Mouse (Mus musculus) layer of hippocampus, adult 2 months (tissue): ENCODE measurements at regions not wholly inside any gene's neighbourhood (a gene's known extent, or its start where the extent isn't known, plus 50 kb on each side); places are given as distances from the start of the nearest gene placed in this dataset.

Experiments
- DNase-seq, 2 experiments: peaks; one replicate each; pipeline ENCODE4 v3.0.0; 2022; ENCODE audit warnings: low spot score in 2 of 2
- H3K27ac ChIP-seq: fragments of 200-600 bp; 2 replicates; pipeline ENCODE4 v1.8.1; 2022
- H3K4me3 ChIP-seq: fragments of 200-600 bp; 2 replicates; pipeline ENCODE4 v1.8.1; 2022; ENCODE audit warnings: mild to moderate bottlenecking
- CTCF ChIP-seq: fragments of 200-600 bp; conservative IDR thresholded peaks from 2 replicates; pipeline ENCODE4 v1.8.1; 2022; ENCODE audit warnings: antibody characterized with exemption, mild to moderate bottlenecking, moderate library complexity

DNA sequence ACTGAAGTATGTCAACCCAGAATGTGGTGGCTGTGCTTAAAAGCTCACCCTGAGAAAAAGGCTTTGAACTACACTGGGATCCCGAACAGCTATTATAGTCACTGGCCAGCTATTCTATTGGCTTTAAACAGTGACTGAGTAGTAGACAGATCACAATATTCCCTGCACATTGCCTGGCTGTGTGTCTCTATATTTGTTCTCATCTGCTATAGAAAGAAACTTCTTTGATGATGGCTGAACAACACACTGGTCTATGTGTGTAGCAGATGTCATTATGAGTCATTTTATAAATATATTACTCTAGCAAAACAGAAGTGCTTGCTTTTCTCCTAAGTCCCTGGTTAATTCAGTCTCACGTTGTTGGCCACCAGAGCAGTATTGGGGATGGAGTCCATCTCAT lies 152.1 kb upstream of the Slco6d1 start:
- H3K4me3 ChIP-seq: no peak overlapping the region
- H3K27ac ChIP-seq: no peak overlapping the region
- peak in 1 of 2 experiments; percentile 14 for DNase-seq
- TF ChIP-seq CTCF: no peak

DNA sequence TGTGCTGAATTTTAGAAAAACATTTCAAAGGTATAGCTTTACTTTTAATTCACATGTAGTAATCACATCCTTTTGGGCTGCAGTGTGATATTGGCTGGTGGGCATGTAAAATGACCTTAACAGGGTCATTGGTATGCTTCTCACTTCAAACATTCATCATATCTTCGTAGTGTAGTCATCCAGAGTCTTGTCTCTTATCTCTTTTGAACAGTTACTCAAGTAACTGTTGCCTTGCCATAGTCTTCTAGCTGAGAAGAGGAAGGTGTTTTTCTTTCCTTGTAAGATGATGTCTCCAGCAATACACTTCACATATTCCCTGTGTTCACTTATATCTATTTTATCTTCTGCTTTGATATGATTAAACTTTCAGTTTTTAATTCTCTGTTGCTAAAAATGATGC lies 150.7 kb upstream of the Slco6d1 start:
- Histone ChIP-seq H3K27ac (no peak overlapping the region), H3K4me3 (no peak overlapping the region)
- DNase-seq: no peak
- TF ChIP-seq CTCF: no peak

DNA sequence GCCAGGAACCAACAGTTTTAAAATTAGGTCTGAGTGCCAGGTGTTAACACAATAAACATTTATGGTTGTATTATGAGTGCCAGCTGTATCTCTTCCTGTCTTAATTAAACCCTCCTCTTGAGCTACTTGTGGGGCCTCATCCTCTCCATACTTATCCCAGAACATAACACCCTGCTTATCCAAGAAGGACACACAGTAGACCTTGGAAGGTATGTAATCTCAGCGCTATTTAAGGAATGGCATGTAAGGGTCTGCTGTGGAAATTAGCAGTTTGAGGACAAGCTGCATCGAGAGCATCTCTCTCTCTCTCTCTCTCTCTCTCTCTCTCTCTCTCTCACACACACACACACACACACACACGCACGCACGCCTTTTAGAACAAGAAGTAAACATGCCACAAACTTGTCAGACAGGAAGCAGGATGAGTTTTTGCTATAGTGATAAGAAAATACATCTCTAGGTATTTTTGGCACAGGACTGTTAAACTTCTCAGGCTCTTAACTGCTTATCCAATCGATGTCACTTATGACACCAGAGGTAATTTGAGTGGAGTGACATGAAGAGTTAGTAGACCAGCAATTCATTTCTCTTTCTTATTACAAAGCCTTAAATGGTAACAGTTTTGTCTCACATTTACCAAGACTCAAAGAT lies 146.8 kb upstream of the Slco6d1 start:
- no peak for TF ChIP-seq CTCF
- no peak overlapping the region for H3K27ac ChIP-seq
- H3K4me3 ChIP-seq: no peak overlapping the region
- no peak for DNase-seq

DNA sequence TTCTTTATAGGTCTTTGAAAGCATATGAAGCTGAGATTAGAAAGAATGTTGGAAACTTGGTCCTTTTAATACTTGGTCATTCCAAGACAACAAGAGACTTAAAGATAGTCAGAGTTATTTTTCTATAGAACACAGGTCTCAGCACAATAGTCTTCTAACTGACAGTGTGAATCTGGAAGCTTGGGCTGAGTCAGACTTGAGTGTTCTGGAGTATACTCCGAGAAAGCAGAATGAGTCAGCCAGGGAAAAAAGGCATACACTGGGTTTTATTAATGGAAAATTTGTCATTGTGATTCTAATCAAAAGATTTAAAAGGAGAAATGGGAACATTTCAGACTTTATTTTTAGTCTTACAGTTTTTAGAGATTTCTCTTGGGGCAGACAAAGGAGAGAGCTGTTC lies 145.4 kb upstream of the Slco6d1 start:
- no peak overlapping the region for H3K4me3 ChIP-seq
- H3K27ac ChIP-seq: no peak overlapping the region
- no peak for TF ChIP-seq CTCF
- DNase-seq: no peak

DNA sequence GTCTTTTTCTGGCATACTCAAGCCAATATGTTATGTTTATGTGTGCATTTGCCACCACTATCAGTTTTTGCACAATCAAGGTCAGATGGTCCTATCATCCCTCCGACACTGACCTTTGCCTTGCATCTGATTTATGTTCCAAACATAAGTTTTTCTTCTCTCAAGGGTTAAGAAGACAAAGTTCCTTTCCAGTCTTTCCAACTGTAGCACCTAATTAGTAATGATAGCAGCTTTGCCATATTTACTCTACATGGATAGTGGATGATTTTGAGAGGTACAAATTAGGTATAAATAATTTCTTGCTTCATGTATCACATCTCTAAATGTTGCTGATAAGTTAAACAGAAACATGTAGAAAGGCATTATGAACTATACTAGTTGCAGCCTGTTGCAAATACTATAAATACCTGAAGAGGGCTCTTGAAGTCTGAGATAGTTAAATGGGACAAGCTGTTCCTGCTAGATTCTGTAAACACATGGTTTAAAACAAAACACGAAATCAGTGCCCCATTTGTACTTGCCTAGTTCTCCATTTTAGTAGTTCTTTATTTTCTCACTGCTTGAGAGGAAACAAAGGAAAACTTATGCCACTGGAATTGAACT lies 141.4 kb upstream of the Slco6d1 start:
- no peak for DNase-seq
- Histone ChIP-seq H3K27ac (no peak overlapping the region), H3K4me3 (no peak overlapping the region)
- TF ChIP-seq CTCF: no peak

DNA sequence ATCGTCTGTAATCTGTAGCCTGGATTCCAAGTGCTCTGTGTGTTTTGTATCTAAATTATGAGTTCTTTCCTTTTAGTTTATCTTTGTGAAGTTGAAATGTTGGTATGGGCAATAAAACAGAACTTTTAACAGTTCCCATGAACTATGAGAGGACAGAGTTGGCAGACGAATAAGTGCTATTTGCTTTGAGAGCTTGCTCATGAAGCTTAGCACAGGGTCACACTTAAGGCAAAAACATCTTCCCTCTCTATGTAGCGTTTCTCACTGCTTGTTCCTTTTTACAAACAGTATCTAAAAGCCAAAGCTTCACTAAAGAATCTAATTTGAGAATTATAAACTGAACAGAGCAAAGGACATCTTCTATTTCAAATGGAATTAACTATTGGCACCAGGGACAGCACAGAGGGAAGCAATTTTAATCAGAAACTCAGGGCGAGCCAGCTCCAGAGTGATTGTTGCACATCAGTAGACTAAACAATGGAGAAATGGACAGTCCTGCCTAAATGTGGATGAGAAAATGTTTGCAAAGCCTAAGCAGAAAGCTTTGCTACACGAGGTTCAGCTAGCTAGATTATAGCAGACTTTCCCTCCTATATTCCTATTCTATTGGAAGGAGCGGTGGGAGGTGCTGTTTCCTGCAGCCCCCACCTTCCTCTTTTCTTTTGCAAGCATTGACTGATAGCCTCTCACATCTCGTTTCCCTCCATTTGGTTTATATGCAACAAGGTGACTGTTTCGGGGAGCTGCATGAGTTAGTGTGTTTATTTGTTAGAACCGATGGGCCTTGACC lies 140.5 kb upstream of the Slco6d1 start:
- no peak for TF ChIP-seq CTCF
- Histone ChIP-seq H3K27ac (no peak overlapping the region), H3K4me3 (no peak overlapping the region)
- DNase-seq: no peak

DNA sequence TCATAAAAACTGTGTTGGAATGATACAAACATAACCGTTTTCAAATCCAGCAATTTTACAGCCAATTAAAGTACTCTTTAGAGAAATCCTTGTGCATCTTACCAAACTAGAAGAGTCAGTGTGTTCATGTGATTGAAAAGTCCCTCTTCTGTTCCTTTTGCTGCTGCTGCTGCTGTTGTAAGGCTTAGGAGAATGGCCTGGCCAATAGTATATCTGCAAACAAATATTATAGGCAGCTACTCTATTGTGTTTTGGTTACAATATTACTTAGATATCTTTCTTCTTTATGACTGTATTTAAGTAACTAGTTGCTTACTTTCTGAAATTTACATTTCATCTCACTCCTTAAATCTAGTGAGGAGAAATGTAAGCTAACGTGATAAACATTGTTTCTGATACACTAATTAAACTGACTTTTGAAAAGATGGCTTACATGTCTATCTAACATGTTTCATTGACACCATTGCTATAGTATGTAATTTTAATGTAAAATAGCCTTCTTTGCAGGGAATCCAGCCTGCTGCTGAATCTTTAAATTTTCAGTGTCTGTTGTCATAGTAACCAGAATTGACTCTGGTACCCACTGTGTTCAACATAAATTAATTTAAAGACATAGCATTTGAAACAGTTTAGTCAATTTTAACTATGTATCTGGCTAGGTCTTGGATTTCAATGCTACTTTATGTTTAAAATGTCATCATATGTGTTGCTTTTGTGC lies 139.7 kb upstream of the Slco6d1 start:
- no peak for TF ChIP-seq CTCF
- H3K27ac ChIP-seq: no peak overlapping the region
- DNase-seq: no peak
- no peak overlapping the region for H3K4me3 ChIP-seq

DNA sequence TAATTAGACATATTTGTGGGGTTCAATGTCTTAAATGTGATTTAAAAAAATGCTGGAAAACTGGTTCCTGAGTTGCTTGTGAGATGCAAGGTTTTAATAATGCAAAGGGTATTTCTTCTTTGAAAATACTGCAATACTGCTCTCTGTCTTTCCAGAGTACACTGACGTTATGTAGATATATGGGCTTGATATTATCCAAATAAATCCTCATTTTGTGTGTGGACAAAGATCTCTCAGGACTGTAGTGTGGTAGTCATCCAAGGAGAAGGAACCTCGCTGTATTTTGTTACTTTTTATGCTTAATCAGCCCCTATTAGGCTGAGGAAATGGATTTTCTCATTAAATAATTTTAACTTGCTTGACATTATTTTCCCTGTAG lies 139.2 kb upstream of the Slco6d1 start:
- Histone ChIP-seq H3K4me3 (no peak overlapping the region), H3K27ac (no peak overlapping the region)
- TF ChIP-seq CTCF: no peak
- no peak for DNase-seq

DNA sequence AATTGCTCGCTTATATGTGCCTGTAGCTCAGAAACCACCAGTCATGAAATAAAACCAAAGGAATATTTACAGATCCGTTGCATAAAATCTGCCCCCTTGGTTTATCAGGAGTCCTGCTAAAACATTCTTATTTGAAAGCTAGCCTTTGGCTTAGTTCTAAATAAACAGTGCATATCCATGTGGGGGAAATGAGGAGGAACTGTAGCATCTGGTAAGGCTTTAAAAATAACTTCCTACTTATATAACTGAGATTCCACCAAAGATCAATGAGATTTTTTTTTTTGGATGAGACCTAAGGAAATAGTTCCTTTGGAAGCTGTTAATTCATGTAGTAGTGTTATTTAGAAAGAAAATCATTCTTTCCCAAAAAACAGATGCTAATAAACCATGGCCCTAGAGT lies 117.8 kb upstream of the Slco6d1 start:
- TF ChIP-seq CTCF: no peak
- Histone ChIP-seq H3K27ac (no peak overlapping the region), H3K4me3 (no peak overlapping the region)
- peak in 1 of 2 experiments; percentile 14 for DNase-seq

DNA sequence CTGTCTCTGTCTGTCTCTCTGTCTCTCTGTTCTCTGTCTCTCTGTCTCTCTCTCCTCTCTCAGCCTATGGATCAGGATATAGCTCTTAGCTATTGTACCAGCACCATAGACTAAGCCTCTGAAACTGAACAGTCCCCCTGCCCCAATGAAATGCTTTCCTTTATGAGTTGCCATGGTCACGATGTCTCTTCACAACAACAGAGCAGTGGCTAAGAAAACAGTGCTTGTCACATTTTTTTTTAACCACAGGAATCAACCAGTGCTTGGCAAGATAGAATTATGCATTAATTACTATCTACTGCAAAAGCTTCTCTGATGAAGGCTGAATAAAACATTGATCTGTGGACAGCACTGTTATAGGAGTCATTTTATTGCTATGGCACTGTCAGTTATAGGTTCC lies 114.6 kb upstream of the Slco6d1 start:
- H3K27ac ChIP-seq: no peak overlapping the region

DNA sequence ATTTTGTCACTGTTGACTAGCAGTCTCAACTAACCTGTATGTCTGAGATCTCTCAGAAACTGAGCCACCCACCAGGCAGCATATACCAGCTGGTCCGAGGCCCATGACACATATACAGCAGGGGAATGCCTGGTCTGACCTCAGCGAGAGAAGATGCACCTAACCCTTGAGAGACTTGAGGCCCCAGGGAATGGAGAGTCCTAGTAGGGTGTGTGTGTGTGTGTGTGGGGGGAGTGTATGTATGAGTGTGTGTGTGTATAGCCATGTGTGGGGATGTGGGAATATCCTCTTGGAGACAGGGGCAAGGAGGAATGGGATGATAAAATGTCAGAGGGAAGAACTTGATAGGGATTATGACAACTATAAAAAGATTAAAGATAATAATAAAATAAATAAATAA lies 113.4 kb upstream of the Slco6d1 start:
- H3K4me3 ChIP-seq: no peak overlapping the region
- DNase-seq: no peak
- TF ChIP-seq CTCF: no peak
- H3K27ac ChIP-seq: no peak overlapping the region

More for the DNA sequence above, 114.6 kb upstream of the Slco6d1 start:
- no peak overlapping the region for H3K4me3 ChIP-seq
- DNase-seq: no peak
- no peak for TF ChIP-seq CTCF

DNA sequence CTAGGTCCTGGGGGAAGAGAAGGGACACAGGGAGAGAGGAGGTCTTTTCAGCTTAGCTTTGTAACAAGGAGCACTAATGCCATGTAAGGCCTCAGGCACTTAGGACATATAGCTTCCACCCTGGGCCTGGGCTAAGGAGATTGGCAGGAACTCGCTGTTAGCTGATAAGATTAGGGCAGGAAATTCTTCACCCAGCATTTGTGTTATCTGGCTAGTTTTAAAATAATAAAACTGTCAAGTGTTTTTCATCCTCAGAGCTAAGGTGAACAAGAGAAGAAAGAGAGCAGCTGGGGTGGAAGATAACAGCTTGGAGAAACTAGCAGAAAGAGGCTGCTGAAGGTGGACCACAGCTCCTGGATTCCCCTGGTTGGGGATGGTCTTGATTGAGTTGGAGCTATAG lies 111.0 kb upstream of the Slco6d1 start:
- Histone ChIP-seq H3K4me3 (no peak overlapping the region), H3K27ac (no peak overlapping the region)
- no peak for TF ChIP-seq CTCF
- no peak for DNase-seq

DNA sequence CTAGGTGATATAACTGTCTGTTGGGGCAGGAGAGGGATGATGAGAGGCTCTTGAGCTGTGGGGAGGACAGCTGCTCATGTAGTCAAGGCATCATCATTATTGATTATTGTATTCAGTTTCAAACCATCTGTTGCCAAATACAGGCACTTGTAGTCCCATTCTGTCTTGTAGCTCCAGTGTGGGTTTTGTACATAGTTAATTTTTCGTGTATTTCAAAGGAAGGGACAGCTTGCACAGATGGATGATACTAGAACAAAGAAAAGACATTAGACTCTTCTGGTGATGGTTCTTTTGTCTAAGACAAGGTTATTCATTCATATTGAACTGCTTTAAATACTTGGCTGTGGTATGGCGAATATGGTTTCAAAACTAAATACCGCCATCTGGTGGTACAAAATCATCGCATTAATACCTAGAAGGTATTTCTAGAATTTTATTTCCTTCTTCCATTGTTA lies 70.8 kb upstream of the Slco6d1 start:
- Histone ChIP-seq H3K4me3 (no peak overlapping the region), H3K27ac (peak overlapping the region; percentile 2; the same call in 1 of the 2 replicates)
- peak; percentile 62 to 74 for DNase-seq
- TF ChIP-seq CTCF: peak; percentile 83

DNA sequence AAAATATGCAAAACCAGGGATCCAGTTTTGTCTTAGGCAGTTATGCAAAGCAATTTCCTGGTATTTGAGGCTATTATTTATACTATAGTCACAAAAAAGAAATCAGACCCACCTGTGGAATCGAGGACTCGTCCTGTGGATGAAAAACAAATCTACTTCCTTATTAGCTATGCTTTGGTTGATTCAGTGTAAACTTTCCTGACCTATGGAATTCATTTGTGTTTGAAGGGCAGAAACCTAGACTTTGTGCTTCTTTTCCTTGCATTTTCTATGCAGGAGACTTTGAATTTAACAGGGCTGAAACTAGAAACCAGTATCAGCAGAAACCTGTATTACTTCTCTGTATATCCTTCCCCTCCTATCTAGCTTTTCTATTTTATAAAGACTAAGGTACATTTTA lies 70.2 kb upstream of the Slco6d1 start:
- Histone ChIP-seq H3K27ac (no peak overlapping the region), H3K4me3 (no peak overlapping the region)
- no peak for TF ChIP-seq CTCF
- no peak for DNase-seq
